Mouse (Mus musculus) hindbrain, embryonic 16.5 days (tissue): Measurements from ENCODE around the gene Mrpl44. TPM values are rescaled to one million over a fixed set of nuclear protein-coding genes. Genes with fewer than 3 reads are reported as not detected.

Source experiments
- ATAC-seq: fragments of 200-750 bp; cut with Nextera tagmentation; 2 replicates; pipeline ENCODE4 v1.8.0; 2017; ENCODE audit warnings: moderate TSS enrichment, moderate library complexity
- H3K27ac ChIP-seq: fragments of 300-500 bp; sonication (generic); 2 replicates; pipeline ENCODE4 v1.5.1; 2014; ENCODE audit warnings: low read depth, mild to moderate bottlenecking, control low read depth, low read length, moderate library complexity
- H3K27me3 ChIP-seq: fragments of 300-500 bp; sonication (generic); replicated peaks from 2 replicates; pipeline ENCODE4 v1.6.1; 2014; ENCODE audit warnings: low read length; ENCODE audit not compliant: control insufficient read depth, insufficient read depth
- H3K36me3 ChIP-seq: fragments of 300-500 bp; sonication (generic); 2 replicates; pipeline ENCODE4 v1.6.1; 2014; ENCODE audit warnings: mild to moderate bottlenecking, low read length, moderate library complexity, mixed read lengths; ENCODE audit not compliant: control insufficient read depth, insufficient read depth
- H3K4me1 ChIP-seq: fragments of 300-500 bp; sonication (generic); 2 replicates; pipeline ENCODE4 v1.6.1; 2014; ENCODE audit warnings: low read depth, low read length; ENCODE audit not compliant: control insufficient read depth, insufficient read depth
- H3K4me2 ChIP-seq: fragments of 300-500 bp; sonication (generic); 2 replicates; pipeline ENCODE4 v1.6.1; 2014; ENCODE audit warnings: mild to moderate bottlenecking, low read length, control low read depth, moderate library complexity
- H3K4me3 ChIP-seq: fragments of 300-500 bp; sonication (generic); 2 replicates; pipeline ENCODE4 v1.5.1; 2014; ENCODE audit warnings: mild to moderate bottlenecking, low read length, control low read depth, moderate library complexity
- H3K9ac ChIP-seq: fragments of 300-500 bp; sonication (generic); 2 replicates; pipeline ENCODE4 v1.6.1; 2014; ENCODE audit warnings: low read depth, mild to moderate bottlenecking, control low read depth, low read length, moderate library complexity
- H3K9me3 ChIP-seq: fragments of 300-500 bp; sonication (generic); 2 replicates; pipeline ENCODE4 v1.6.1; 2014; ENCODE audit warnings: mild to moderate bottlenecking, low read length, moderate library complexity; ENCODE audit not compliant: control insufficient read depth
- WGBS: fragments of 180-500 bp; shearing (Covaris S2); extraction: QIAGEN DNeasy Blood & Tissue Kit; methylation state at CpG from one replicate; pipeline ENCODE4 v1.1.7; 2014; 5-methylcytosine and 5-hydroxymethylcytosine counted together
- polyA plus RNA-seq: library from polyadenylated mRNA; unstranded; fragments of >200 nt; fragmentation: Nextera tagmentation; extraction: Ambion mirVana; gene quantifications from 2 replicates; pipeline ENCODE4 v1.2.1, GENCODE M21; 2015

Mrpl44 gene
- polyA plus RNA-seq, 1 experiment from 2014 or later, result 41.2 TPM

GRCm38 (mm10) chr1:79815446-79815845 is 39.6 kb downstream of the Mrpl44 start:
- WGBS, result 95% methylated on average over 3 of the region's 3 CpGs
- H3K9me3 ChIP-seq, result no peaks in the 10 kb centered on the region; the same call in 1 of the 2 replicates

DNA sequence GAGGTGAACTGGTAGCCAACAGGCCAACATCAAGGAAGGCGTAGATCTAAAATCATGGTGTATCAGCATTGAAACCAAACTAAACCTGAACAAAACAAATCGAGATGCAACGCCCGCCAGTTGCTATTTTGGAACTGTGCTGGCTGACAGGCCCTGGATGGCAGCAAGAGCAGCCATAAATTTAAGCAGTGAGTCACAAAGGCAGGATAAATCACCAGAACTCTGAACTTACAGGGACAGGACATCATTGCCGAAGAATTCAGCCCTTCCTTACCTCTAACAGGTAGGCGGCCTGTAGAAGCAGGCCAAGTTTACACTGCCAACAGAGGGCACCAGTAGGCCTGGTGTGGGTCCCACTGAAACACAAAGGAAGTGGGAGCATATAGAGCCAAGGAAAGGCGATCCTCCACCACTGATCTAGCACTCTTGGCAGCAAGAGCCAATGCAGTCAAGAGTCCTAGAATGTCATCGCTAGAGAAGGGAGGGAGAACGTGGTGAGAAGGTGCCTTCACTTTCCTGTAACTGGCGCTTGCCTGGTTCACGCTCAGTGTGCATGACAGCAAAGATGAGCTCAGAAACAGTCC is 43.6 kb downstream of the Mrpl44 start:
- Histone ChIP-seq H3K9me3 (no peaks in the 10 kb centered on the region; the same call in 1 of the 2 replicates), H3K4me3 (no peak overlapping the region)
- WGBS, result 94% methylated on average over 11 of the region's 11 CpGs

More at GRCm38 (mm10) chr1:79815446-79815845, 39.6 kb downstream of the Mrpl44 start:
- Histone ChIP-seq H3K4me3 (no peak overlapping the region), H3K4me1 (no peaks in the 10 kb centered on the region), H3K27ac (no peak overlapping the region), H3K27me3 (no peaks in the 10 kb centered on the region), H3K36me3 (peaks cover 3% of the 10 kb centered on the region; the same call in 1 of the 2 replicates), H3K9ac (no peak overlapping the region), H3K4me2 (no peak overlapping the region)
- ATAC-seq, result no peak

GRCm38 (mm10) chr1:79822806-79823525 is 47.1 kb downstream of the Mrpl44 start:
- H3K27ac ChIP-seq, result 0 out of 2 replicates have a peak overlapping the region, but pooled peaks have one; percentile 13
- H3K4me2 ChIP-seq, result no peak overlapping the region
- peaks cover 3% of the 10 kb centered on the region; the same call in 1 of the 2 replicates for H3K36me3 ChIP-seq
- no peak overlapping the region for H3K4me3 ChIP-seq
- H3K27me3 ChIP-seq, result no peaks in the 10 kb centered on the region
- ATAC-seq, result peak; percentile 75; the same call in 1 of the 2 replicates
- H3K9me3 ChIP-seq, result no peaks in the 10 kb centered on the region
- H3K9ac ChIP-seq, result no peak overlapping the region
- peaks cover 3% of the 10 kb centered on the region; the same call in 1 of the 2 replicates for H3K4me1 ChIP-seq
- 70% methylated on average over 13 of the region's 13 CpGs for WGBS

More for the DNA sequence above, 43.6 kb downstream of the Mrpl44 start:
- Histone ChIP-seq H3K4me1 (peaks cover under 1% of the 10 kb centered on the region; the same call in 1 of the 2 replicates), H3K27ac (no peak overlapping the region), H3K9ac (no peak overlapping the region), H3K4me2 (no peak overlapping the region), H3K36me3 (peaks cover 6% of the 10 kb centered on the region; the same call in 1 of the 2 replicates), H3K27me3 (no peaks in the 10 kb centered on the region)
- ATAC-seq, result no peak

DNA sequence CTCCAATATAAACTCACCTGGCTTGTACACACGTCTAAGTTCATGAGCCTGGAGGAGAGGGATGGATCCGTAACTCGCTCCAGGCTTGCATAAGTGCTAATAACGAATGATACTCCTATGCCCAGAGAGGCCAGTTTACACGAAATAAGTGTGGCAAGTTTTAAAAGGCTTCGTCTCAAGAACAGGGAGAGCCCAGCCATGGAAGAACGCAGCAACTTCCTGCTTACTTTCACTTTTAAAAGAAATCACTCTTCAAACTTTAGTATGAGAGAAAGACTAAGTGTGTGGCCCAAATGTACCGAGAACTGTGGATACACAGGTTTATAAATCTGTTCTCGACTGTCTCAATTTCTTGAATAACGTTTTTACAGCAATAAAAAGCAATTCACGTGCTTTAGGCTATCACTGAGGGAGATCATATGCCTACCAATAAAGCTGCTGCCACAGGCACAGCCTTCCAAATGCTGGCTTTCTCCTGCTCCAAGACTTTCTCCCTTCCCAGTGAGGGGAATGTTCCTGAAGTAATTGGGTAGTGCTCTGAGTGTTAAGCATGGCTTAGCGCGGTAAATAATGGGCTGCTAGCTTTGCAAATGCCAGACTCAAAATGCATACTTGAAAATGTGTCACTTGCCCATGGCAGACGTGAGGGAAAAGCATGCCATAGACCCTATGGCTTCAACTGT is 48.3 kb downstream of the Mrpl44 start:
- Histone ChIP-seq H3K27ac (peak overlapping the region; percentile 51; the same call in 1 of the 2 replicates), H3K9ac (no peak overlapping the region), H3K4me2 (no peak overlapping the region), H3K4me3 (no peak overlapping the region), H3K9me3 (no peaks in the 10 kb centered on the region), H3K4me1 (peaks cover 3% of the 10 kb centered on the region; the same call in 1 of the 2 replicates), H3K36me3 (peaks cover 3% of the 10 kb centered on the region; the same call in 1 of the 2 replicates), H3K27me3 (no peaks in the 10 kb centered on the region)
- WGBS, result 77% methylated on average over 14 of the region's 14 CpGs
- no peak; the same call in 1 of the 2 replicates for ATAC-seq

Other genes starting within 250 kb of the Mrpl44 start
- 0.16 and 0.40 TPM in 2 replicates for gene Ap1s3, start 104.0 kb upstream of the Mrpl44 start, polyA plus RNA-seq
- 108 and 112 TPM in 2 replicates for gene Wdfy1, start 125 bp downstream of the Mrpl44 start, polyA plus RNA-seq
- 378 and 403 TPM in 2 replicates for gene Serpine2, start 85.2 kb downstream of the Mrpl44 start, polyA plus RNA-seq